Mouse (Mus musculus): ENCODE data around the gene Fto.

Fto gene

GRCm38 (mm10) chr8:91448667-91449329 lies 135.5 kb downstream of the Fto start:
- no peak for DNase-seq (ENCODE audit: low spot score in 2 of 2)

- DNase-seq (ENCODE audit: low spot score in 2 of 2) = no peak
Measured at GRCm38 (mm10) chr8:91454926-91455325, 141.6 kb downstream of the Fto start.

- no peak for DNase-seq (ENCODE audit: low spot score in 2 of 2)
Measured at GRCm38 (mm10) chr8:91455591-91455990, 142.3 kb downstream of the Fto start.

- no peak for DNase-seq (ENCODE audit: low spot score in 2 of 2)
Measured at GRCm38 (mm10) chr8:91458016-91458415, 144.7 kb downstream of the Fto start.

DNA sequence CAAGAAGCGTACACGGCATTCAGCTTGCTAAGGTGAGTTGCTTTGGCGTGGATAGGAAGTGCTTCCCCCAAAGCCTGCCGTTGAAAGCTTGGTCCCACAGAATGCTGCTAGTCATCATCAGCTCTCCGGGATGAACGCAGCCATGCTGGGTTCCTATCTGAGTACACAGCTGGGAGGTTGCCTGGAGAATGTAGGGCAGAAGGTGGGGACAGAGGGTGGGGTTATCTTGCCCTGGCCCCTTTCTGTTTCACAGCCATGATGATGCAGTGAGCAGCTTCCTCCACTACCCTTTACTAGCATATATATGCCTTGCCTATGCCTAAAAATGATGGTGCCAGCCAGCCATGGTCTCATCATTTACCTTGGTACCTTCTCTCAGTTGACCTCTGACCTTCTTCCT lies 147.6 kb downstream of the Fto start:
- no peak for DNase-seq (ENCODE audit: low spot score in 2 of 2)

GRCm38 (mm10) chr8:91463757-91464156 lies 150.4 kb downstream of the Fto start:
- DNase-seq (ENCODE audit: low spot score in 2 of 2) = no peak

DNA sequence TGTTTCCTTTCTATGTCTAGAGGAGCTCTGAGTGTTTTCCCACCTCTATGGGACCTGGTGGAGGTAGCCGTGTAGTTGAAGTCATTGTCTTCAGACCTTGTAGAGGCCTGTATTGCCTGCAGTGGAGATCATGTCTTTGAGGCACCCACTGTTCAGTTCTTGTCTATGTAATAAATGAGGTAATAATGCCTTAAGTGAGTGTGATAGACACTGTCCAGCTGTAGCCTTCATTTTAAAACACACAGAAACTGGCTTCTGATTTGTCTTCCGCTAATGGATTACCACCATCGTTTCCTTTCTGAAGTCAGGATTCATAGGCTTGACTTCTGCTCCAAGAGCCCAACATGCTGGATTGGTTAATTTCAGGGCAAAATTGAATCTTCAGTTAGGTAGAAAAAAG lies 154.1 kb downstream of the Fto start:
- DNase-seq (ENCODE audit: low spot score in 2 of 2) = no peak

DNA sequence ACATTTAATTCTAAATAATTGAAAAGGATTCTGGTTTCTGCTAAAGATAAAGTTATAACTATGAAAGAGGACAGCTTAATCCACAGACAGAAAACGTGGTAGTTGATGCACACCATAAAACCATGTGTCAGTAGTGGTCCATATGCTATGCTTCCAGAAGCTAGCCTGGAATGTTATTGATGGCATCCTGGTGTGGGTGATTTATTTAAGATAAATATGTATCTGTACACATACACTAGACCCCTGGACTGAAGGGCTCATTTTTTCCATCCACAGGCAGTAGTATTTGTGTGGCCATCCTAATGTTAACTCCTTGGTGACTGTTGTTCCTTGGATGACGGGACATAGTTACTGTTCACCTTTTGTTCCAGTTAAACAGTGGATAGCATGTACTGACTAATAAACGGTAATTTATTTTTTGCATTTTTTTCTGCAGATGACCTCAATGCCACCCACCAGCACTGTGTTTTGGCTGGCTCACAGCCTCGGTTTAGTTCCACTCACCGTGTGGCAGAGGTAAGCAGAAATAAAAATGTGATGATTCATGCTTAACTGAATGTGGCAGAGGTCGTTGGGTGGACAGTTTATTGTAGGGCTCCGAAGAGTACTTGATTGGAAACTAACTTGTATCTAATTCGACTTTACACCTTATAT lies 154.7 kb downstream of the Fto start:
- DNase-seq (ENCODE audit: low spot score in 2 of 2) = no peak

- DNase-seq (ENCODE audit: low spot score in 2 of 2) = no peak
Measured at GRCm38 (mm10) chr8:91469441-91469840, 156.1 kb downstream of the Fto start.

DNA sequence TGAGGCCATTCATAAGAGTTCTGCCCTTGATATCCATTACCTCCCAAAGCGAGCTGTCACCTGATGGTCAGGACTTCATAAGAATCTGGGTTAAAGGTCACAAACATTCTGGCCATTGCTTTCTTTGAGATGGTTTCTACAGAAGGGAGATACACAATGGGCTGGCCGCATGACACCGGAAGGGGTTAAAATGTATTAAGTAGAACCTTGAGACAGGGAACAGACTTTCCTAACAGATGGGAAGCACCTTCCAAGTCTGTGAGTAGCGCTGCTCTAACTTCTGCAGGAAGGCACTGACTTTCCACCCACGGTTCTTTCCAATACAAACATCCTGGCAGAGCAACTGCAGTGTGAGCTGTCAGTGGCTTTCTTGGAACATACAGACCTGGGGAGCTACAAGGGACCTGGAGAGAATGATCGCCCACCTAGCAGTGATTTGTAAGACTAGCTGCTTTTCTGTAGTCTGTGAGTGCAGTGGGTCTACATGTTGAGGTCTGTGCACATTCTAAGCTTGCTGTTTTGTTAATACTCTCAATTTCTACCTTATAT lies 161.5 kb downstream of the Fto start:
- DNase-seq (ENCODE audit: low spot score in 2 of 2) = no peak

- no peak for DNase-seq (ENCODE audit: low spot score in 2 of 2)
Measured at GRCm38 (mm10) chr8:91476988-91477387, 163.7 kb downstream of the Fto start.

DNA sequence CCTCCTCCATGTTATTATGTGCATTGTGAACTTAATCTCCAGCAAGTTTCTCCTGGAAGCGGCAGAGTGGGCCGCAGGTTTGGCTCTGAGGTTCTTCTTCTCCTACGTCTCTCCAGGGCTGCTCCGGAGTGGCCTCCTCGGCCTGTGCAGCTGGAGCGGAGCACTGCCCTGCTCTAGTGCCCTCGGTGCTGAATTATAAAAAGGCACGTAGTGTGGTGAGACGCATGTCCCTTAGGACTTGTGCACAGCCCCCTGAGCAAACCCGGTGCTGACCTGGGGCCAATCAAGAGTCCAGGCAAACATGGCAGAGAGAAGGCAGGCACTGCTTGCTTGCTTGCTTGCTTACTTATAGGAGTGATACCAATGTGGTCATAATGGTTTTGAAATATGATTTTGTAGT lies 164.1 kb downstream of the Fto start:
- DNase-seq (ENCODE audit: low spot score in 2 of 2) = no peak

DNA sequence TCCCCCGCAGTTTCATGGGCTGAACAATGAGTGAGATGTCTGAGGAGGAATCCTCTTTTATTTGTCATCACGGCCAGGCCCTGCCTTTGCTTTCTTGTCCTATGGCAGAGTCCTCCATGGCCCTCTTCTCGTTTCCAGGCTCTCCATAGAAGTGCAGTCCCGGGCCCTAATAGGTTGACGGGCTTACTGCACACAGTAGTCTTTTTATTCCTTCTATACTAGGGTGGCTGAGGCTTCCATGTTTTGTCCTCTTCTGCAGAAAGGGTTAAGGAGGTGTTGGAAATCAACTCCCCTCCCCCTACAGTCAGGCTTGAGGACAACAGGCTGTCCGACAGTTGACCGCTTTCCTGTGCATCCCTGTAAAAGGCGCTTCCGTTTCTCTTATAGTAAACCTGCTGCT lies 169.2 kb downstream of the Fto start:
- DNase-seq (ENCODE audit: low spot score in 2 of 2) = no peak

DNA sequence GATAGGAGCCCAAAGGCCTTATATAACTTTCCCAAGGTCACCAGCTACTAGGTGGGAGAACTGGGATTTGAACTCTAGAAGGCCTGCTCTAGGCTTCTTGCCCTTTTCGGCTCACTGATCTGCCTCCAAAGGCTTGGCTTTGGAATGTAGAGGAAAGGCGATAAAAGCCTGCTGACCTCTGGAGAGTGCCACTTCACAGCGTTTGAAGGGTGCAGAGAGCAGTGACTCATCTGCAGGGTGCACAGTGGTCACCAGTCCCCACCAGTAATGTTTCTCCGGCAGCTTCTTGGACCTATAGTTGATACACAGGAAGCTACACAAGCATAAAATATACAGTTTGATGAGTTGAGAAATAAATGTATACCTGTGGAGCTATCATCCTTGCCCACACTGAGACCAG lies 173.1 kb downstream of the Fto start:
- no peak for DNase-seq (ENCODE audit: low spot score in 2 of 2)

DNA sequence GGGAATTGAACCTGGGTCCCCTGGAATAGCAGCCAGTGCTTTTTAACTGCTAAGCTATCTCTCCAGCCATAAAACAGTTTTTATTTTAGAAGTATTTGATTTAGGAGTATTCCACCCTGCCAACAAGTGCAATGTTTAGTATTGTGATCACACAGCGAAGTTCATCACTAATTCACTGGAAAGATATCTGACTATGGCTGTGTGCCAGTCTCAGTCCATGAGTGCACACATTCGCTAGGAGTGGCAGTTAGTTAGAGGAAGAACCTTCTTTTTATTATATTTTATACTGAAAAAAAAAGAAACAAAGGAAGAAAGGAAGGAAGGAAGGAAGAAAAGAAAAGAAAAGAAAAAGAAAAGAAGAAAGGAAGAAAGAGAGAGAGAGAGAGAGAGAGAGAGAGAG lies 174.1 kb downstream of the Fto start:
- DNase-seq (ENCODE audit: low spot score in 2 of 2) = no peak

DNA sequence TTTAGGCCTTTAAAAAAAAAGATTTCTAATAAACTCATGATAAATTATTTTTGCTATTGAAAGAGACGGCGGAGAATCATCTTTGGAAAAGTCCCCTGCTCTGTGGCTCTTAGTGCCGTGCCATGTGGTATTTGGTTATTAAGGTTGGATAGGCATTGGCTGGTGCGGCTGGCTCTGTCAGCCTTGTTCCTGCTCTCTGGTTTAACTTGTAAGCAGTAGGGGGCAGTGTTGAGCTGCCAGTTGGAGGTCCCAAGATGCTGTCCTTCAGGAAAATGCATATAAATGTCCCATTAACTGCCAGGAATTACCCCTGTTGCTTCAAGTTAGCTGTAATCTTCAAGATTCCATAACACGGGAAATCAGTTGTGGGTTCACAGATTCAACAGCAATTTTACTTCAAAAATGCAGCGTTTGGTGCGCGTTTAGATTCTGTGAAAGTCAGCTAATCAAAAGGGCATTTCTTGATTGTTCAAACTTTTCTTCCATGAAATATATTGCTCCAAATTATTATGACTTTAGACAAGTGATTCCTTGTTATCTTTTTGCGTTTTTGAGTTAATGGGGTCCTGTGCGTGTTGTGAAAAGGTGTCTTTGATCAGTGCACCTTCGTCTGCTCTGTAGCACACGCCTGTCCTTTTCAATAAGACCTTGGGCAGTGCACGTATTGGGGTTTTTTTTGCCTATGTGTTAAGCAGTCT lies 174.9 kb downstream of the Fto start:
- DNase-seq (ENCODE audit: low spot score in 2 of 2) = peak in 1 of 2 experiments; percentile 13

GRCm38 (mm10) chr8:91488784-91489450 lies 175.6 kb downstream of the Fto start:
- no peak for DNase-seq (ENCODE audit: low spot score in 2 of 2)

DNA sequence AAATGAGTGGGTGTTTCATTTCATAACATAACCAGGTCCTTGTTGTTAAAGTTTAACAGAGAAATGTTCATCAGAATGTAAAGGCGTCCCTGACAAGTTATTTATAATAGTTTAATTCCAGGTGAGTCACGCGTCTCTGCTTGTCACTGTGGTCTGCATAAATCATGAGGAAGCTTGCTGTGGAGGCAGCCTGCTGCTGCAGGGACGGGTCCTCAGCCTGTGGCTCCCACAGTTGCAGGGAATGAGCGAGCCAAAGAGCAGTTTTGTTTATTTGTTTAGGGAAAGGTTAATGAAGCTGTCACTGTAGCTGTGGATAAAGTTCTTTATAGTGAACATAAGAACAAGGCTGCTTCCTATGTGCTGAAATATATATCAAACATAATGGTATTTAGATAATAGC lies 176.7 kb downstream of the Fto start:
- no peak for DNase-seq (ENCODE audit: low spot score in 2 of 2)

- DNase-seq (ENCODE audit: low spot score in 2 of 2) = no peak
Measured at GRCm38 (mm10) chr8:91493373-91493772, 180.0 kb downstream of the Fto start.

DNA sequence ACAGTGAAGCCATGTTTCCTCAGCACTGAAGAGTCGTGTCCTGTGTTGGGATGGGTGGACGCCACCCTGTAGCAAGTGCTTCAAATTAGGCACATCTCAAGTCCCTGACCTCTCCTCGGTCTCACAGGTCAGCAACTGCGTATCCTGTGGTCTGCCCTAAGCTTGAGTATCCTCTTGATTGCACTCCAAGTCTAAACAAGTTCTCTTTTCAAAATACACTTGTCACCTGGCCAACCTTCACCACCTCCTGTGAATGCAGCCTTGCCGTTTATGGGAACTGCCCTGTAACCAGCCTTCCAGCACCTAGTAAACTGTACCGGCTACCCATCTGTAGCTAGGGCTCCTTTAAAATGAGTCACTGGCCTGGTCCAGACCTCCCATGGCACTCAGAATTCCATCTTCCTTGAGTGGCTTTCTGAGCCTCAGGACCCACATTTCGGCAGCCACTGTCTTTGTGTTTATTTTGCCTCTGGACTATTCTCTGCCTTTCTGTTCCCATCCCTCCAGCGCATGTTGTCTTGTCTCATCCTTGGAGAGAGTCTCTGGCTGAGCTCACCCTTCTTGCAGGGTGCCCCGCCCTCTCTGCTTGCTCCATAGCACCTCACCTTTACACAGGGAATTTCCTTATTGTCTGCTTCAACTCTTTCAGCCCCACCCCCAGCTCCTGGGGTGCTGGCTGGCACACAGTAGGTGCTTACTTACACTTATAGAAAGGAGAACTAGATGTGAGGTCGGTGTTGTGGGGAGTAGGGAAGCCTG lies 181.4 kb downstream of the Fto start:
- DNase-seq (ENCODE audit: low spot score in 2 of 2) = no peak

DNA sequence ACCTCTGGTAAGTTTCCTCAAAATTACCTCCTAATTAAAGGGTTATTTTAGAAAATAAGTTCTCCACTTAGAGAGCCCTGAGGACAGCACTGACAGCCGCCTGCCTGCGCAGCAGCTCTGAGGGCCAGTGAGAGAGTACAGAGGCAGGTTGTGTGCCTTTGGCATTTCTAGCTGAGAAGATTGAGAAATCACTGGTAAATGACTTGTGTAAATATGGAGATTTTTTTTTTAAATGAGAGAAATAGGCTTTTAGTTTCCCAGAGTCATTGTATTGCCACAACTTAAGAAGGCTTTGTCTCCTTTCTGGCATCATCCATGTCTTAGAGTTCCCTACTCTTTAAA lies 181.9 kb downstream of the Fto start:
- no peak for DNase-seq (ENCODE audit: low spot score in 2 of 2)

GRCm38 (mm10) chr8:91496000-91496399 lies 182.7 kb downstream of the Fto start:
- DNase-seq (ENCODE audit: low spot score in 2 of 2) = no peak
